Mouse (Mus musculus): ENCODE measurements around the gene Cib2.

The Cib2 gene

GRCm38 (mm10) chr9:54544954-54545315, 15.1 kb downstream of the Cib2 start:
- DNase-seq (ENCODE audit: low spot score): no peak

DNA sequence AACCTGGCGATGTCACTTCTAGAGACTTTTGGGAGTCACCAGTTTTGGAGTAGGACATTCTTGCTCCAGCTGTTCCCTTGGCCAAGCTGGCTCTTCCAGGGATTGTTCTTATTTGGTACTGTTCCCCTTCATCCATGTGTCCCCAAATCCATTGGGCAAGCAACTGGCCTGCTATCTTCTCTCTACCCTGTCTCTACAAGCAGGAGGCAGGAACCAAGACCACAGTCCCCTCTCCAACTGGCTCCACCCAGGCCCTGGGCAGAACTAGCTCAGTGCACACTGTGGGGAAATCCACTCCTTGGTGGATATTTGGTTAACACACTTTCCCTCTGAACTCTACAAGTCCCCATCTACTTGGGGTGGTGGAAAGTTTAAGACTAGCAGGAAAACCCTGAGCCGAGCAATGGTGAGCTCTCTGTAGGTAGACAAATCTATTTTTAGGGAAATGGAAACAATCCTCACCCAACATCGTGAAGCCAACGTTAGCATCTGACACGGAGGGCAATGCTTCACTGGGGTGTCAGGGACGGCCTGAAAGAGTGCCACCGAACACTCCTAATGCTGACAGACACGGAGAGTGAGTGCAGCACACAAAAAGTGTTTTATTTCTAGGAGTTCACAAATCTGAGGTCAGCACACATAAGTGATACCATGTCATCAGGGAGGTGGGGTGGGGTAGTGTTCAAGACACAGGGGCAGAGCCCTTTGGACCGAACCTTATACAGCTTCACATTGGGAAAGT, 15.6 kb downstream of the Cib2 start:
- DNase-seq (ENCODE audit: low spot score): no peak

DNA sequence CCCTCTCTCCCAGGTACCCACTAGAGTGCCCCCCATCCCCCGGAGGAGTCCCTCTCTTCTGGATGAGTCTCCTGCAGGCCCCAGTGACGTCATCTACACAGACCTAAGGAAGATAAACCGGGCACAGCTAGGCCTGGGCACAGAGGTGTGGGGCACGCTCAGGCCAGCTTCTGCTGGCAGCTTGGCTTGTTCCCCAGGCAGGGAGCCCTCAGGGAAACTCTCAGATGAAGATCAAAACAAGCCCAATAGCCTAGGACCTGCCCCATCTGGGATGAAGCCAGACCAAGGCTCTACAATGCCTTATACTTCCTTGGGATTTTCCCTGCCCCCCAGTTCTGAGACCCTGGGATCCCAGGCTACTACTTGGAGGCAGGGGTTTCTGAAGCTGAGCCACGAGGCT, 19.2 kb downstream of the Cib2 start:
- no peak for DNase-seq (ENCODE audit: low spot score)

DNA sequence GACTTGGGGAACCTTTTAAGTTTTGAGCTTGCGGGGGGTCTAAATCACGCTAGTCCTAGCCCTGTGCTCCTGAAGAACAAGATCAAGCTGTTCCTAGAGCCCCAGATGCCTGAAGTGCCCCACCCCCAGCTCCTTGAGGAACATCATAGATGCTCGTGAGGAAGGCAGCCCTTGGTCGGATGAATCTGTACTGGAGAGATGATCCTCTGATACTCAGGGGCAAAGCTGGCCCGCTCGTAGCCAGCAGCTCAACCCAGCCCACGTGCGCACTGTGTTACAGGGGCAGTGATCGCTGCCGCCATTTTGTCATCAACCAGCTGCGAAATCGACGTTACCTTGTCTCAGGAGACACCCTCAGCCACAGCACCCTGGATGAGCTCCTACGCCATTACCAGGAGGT, 21.3 kb downstream of the Cib2 start, which contains the start of gene Sh2d7:
Gene Sh2d7 (plus strand): TSS at position 301 of the 400 bp plus-strand sequence.
- no peak for DNase-seq (ENCODE audit: low spot score)

GRCm38 (mm10) chr9:54538244-54538643, 21.8 kb downstream of the Cib2 start:
- DNase-seq (ENCODE audit: low spot score): no peak

DNA sequence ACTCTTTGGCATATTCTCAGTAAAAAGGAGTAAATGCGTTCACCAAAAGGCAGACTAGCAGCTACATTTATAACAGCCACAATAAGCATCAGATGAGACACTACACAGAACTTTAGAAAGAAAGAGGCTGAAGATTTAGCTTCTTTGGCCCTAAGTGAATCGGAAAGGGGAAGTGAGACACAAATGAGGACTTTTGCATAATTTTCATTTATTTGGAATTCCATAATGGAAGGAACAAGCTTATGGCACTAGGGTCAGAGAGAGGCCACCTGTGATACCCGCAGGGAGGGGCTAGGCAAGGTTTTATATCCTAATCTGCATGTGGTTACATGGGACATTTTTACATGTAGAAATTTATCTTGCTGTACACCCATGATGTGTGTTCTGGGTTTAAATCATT, 22.5 kb downstream of the Cib2 start:
- DNase-seq (ENCODE audit: low spot score): no peak

- DNase-seq (ENCODE audit: low spot score): no peak
Measured at GRCm38 (mm10) chr9:54537030-54537429, 23.0 kb downstream of the Cib2 start.

GRCm38 (mm10) chr9:54536236-54536635, 23.8 kb downstream of the Cib2 start:
- DNase-seq (ENCODE audit: low spot score): no peak

- no peak for DNase-seq (ENCODE audit: low spot score)
Measured at GRCm38 (mm10) chr9:54533975-54534374, 26.0 kb downstream of the Cib2 start.

DNA sequence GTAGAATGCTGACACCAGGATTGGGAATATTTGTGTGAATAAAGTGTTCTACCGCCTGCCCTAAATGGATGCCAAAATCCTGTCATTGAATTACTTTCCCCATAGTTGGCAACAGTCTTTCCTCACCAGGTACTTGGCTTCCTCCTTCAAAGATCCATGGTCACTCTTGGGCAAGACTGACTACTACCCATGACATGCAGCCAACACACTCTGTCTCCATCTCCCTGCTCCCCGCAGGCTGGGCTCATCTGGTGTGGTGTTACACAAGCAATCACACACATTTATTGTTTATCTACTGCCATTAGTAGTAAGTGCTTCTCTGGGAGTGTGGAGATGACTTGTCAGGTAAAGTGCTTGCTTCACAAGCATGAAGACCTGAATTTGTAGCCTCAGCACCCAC, 27.1 kb downstream of the Cib2 start:
- no peak for DNase-seq (ENCODE audit: low spot score)

GRCm38 (mm10) chr9:54531421-54531820, 28.6 kb downstream of the Cib2 start:
- no peak for DNase-seq (ENCODE audit: low spot score)

GRCm38 (mm10) chr9:54530836-54531235, 29.2 kb downstream of the Cib2 start:
- DNase-seq (ENCODE audit: low spot score): no peak

GRCm38 (mm10) chr9:54529950-54530349, 30.1 kb downstream of the Cib2 start:
- no peak for DNase-seq (ENCODE audit: low spot score)

DNA sequence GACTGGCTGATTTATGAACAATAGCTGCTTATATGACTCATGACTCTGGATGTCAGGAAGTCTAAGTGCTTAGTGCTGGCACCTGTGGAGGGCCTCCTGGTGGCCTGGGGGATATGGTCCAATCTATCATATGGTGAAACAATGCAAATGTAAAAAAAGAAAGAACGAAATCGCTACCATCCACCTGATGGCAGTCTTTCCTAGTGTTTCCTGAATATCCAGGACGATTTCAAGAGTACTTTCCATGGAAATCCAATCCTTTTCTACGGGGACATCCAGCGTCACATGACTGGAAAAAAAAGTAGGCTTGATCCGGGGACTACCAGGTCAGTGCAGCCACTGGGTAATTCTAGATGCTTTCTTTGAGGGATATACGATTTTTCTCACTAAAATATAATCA, 32.3 kb downstream of the Cib2 start:
- no peak for DNase-seq (ENCODE audit: low spot score)

DNA sequence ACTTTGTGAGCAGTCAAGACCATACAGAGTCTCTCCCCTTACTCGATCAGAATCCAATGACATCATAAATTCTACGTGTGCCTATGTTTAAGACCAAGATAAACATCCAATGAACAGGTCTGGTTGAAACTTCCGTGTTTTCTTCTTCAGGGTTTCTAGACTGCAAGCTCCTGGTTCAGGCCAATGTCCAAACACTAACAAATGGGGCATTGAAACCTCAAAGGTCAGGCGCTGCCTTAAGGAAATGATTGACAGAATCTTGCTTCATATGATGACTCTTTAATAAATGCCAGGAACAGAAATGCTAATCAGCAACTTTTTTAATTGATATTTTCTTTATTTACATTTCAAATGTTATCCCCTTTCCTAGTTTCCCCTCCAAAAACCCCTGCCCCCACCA, 39.7 kb downstream of the Cib2 start:
- no peak for DNase-seq (ENCODE audit: low spot score)

DNA sequence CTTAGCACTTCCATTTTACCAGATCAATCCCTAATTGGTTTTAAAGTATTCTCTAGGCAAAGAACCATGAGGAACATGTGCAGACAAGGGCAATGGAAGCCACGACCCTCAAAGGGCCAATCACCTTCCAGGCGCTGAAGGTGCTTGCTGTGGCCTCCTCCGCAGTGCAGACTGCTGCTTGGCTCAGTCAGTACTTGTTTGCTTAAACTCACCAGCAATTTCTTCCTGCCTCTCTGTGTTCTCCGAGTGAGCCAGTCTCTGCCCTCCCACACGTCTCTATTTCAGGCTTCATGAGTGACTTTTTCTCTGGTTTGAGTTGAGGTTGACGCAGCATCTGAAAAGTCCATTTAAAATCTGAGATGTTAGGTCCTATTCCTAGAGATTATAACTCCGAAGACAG, 41.1 kb downstream of the Cib2 start:
- DNase-seq (ENCODE audit: low spot score): no peak

DNA sequence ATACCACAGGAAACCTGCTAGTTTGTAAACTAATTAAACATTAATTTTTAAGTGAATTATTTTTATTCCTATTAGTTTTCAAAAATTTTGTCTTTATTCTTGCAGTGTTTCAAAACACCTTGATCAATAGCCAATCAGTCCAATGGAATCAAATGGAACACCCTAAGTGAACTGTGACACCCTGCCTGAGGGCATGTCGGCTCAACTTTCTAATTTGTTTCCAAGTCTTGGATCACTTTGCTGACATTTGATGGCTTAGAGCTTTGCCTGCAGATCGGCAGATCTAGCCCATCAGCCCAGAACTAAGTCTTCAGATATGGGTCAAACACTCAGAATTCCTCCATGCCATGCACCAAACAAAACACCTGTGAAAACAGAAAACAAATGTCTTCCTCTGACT, 44.0 kb downstream of the Cib2 start:
- DNase-seq (ENCODE audit: low spot score): no peak

- peak; percentile 16 for DNase-seq (ENCODE audit: low spot score)
Measured at GRCm38 (mm10) chr9:54502873-54503272, 57.1 kb downstream of the Cib2 start.

DNA sequence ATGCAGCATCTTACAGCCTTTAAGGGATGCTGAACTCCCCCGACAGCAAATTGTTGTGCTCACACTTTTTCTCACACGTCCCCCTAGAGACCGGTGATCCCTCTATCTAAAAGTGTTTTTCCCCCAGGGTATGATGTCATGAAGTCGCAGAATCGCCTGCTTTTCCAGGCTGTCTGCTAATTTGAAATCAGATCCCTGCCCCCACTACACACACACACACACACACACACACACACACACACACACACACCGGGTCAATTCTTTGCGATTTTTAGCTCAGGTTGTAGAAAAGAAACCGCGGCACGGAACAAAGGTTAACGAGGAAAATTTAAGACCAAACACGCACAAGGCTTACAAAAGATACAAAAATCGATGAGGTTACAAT, 57.9 kb downstream of the Cib2 start:
- DNase-seq (ENCODE audit: low spot score): no peak

DNA sequence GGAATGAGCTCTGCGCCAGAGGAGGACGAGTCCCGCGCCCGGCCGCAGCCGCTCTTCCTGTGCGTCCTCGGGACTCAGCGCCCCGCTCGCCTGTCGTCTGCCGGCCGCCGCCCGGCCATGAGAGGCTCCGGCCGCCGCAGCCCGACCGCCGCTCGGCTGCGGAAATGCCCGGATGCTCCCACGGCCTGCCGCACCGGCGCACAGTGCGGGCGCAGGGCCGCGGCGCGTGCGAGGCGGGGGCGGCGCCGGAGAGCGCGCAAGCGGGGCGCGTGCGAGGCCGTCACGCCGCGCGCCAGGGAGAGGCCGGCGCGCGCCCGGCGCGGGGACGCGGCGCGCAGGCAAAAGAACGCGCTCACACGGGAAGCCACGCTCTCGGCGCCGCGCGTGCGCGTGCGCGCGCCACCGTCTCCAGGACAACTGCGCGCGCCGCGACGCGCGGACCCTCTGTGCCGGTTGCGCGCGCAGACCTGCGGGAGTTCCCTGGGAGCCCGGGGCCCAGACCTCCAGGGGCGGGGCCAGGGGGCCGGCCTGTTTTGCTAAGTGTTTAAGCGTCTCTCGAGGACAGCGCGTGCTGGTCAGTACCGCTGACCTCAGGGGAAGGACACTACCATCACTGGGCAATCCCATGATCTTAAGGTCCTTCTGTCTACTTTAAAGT, 58.4 kb downstream of the Cib2 start, which contains the start of gene Dmxl2:
Gene Dmxl2 (minus strand): TSS at position 174 of the 658 bp plus-strand sequence.
- DNase-seq (ENCODE audit: low spot score): peak; percentile 93

GRCm38 (mm10) chr9:54500832-54501452, 59.1 kb downstream of the Cib2 start:
- DNase-seq (ENCODE audit: low spot score): peak; percentile 64

DNA sequence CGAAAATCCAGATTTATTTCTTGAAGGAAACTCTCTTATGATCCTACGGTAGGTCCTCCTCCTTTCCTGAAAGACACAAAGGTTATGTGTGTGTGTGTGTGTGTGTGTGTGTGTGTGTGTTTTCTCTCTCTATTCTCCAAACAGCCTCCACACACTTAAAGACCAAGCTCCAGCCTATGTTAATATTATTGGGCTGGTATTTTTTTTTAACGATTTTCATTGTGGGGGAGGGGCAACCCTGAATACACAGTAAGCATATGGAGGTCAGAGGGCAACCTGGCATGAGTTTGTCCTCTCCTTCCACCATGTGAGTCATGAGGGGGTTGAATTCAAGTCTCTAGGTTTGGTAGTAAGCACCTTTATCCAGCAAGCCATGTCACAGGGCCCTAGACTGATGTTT, 60.2 kb downstream of the Cib2 start:
- no peak for DNase-seq (ENCODE audit: low spot score)

- DNase-seq (ENCODE audit: low spot score): no peak
Measured at GRCm38 (mm10) chr9:54499291-54499690, 60.7 kb downstream of the Cib2 start.
